8 mouse cellular contexts compared by ENCODE assay signal in genomic region chr7:80400571-80400970, GRCm38 (mm10). TPM values are rescaled to one million over a fixed set of nuclear protein-coding genes. Genes with fewer than 3 reads are reported as not detected.
A peak's percentile ranks its signal among the peaks of the same experiment; 100 is the strongest.
DNase-seq lines count a peak whose midpoint lies in the region; ATAC-seq and TF ChIP-seq lines count a peak whose summit lies in the region.

No protein-coding gene starts in this region.

- no peak for DNase-seq in cerebellum, adult 2 months
- DNase-seq in cerebellum, postnatal 4 days (ENCODE audit: low spot score in 2 of 2), result no peak
- no peak for DNase-seq in hindbrain, postnatal 0 days (ENCODE audit: low spot score)
- DNase-seq in liver, embryonic 11.5 days (ENCODE audit: low spot score), result no peak
- DNase-seq in cerebellum, adult 8-10 months, result no peak
- no peak for DNase-seq in cerebellum, adult 11 months

- peak overlapping the region; percentile 26 for H3ac ChIP-seq in C2C12 (ENCODE audit: control insufficient read depth, insufficient read length, low read depth)

- H3K4me2 ChIP-seq in hindbrain, postnatal 0 days (ENCODE audit: low read depth, low read length), result peak overlapping the region; percentile 87
- peak overlapping the region; percentile 97 for H3K4me2 ChIP-seq in liver, embryonic 11.5 days

- H3K27ac ChIP-seq in cerebellum, adult 2 months (ENCODE audit: insufficient read depth, low read length), result peak overlapping the region; percentile 77
- no peak overlapping the region for H3K27ac ChIP-seq in hindbrain, postnatal 0 days
- peak overlapping the region; percentile 42; the same call in 1 of the 2 replicates for H3K27ac ChIP-seq in liver, embryonic 11.5 days (ENCODE audit: low read depth, low read length)

- TF ChIP-seq CTCF in cerebellum, adult 2 months (IDR thresholded peaks at IDR 0.05; ENCODE audit: borderline replicate concordance, insufficient read depth, low read depth, low read length), result no peak
- TF ChIP-seq CTCF in C2C12 (IDR thresholded peaks at IDR 0.05; ENCODE audit: control insufficient read depth, insufficient read depth, insufficient read length), result no peak
- TF ChIP-seq CTCF in hindbrain, postnatal 0 days (IDR thresholded peaks at IDR 0.05; ENCODE audit: low read depth), result no peak

- peaks cover 22% of the 10 kb centered on the region for H3K4me1 ChIP-seq in cerebellum, adult 2 months (ENCODE audit: control insufficient read depth, insufficient read depth, low read length)
- H3K4me1 ChIP-seq in hindbrain, postnatal 0 days (ENCODE audit: insufficient read depth, low read length), result peaks cover 18% of the 10 kb centered on the region
- H3K4me1 ChIP-seq in liver, embryonic 11.5 days (replicated peaks; ENCODE audit: control insufficient read depth, insufficient read depth, low read length), result peaks cover 27% of the 10 kb centered on the region

- no peaks in the 10 kb centered on the region for H3K9me3 ChIP-seq in hindbrain, postnatal 0 days (ENCODE audit: low read length)
- H3K9me3 ChIP-seq in liver, embryonic 11.5 days (ENCODE audit: control insufficient read depth, low read length), result no peaks in the 10 kb centered on the region

- H3K4me3 ChIP-seq in cerebellum, adult 2 months (replicated peaks; ENCODE audit: insufficient read depth, low read depth, low read length), result peak overlapping the region; percentile 99
- peak overlapping the region; percentile 19 for H3K4me3 ChIP-seq in C2C12 (ENCODE audit: insufficient read depth, poor library complexity, severe bottlenecking)
- H3K4me3 ChIP-seq in hindbrain, postnatal 0 days (ENCODE audit: low read length), result no peak overlapping the region
- peak overlapping the region; percentile 90; the same call in 1 of the 2 replicates for H3K4me3 ChIP-seq in liver, embryonic 11.5 days (ENCODE audit: low read depth, low read length)

- no peak for TF ChIP-seq POLR2A in cerebellum, adult 2 months (IDR thresholded peaks at IDR 0.05; ENCODE audit: borderline replicate concordance, insufficient read depth, low read length)

- WGBS in cerebellum, adult 2 months, result 12% methylated on average over 6 of the region's 6 CpGs
- WGBS in hindbrain, postnatal 0 days, result 66% methylated on average over 6 of the region's 6 CpGs
- 69% methylated on average over 6 of the region's 6 CpGs for WGBS in liver, embryonic 11.5 days

- no peak for ATAC-seq in hindbrain, postnatal 0 days
- no peak for ATAC-seq in liver, embryonic 11.5 days (replicated peaks; ENCODE audit: low FRiP score)
- no peak for ATAC-seq in inflammation-experienced regulatory T-cells, adult 6 months

- peaks cover 22% of the 10 kb centered on the region for H3K36me3 ChIP-seq in C2C12 (ENCODE audit: control insufficient read depth, insufficient read depth)
- peaks cover 9% of the 10 kb centered on the region for H3K36me3 ChIP-seq in hindbrain, postnatal 0 days (ENCODE audit: insufficient read depth, low read length)
- peaks cover 15% of the 10 kb centered on the region for H3K36me3 ChIP-seq in liver, embryonic 11.5 days (ENCODE audit: control insufficient read depth, insufficient read depth, low read length)

- H3K79me3 ChIP-seq in C2C12 (ENCODE audit: low read depth), result peaks cover 30% of the 10 kb centered on the region

- H3K27me3 ChIP-seq in cerebellum, adult 2 months (ENCODE audit: control insufficient read depth, insufficient read depth, low read length), result no peaks in the 10 kb centered on the region
- no peaks in the 10 kb centered on the region for H3K27me3 ChIP-seq in C2C12 (ENCODE audit: control insufficient read depth, insufficient read depth, insufficient read length)
- no peaks in the 10 kb centered on the region for H3K27me3 ChIP-seq in hindbrain, postnatal 0 days (ENCODE audit: insufficient read depth, low read length)
- H3K27me3 ChIP-seq in liver, embryonic 11.5 days (replicated peaks; ENCODE audit: control insufficient read depth, insufficient read depth, low read length), result peaks cover 6% of the 10 kb centered on the region; the same call in 1 of the 2 replicates

- H3K79me2 ChIP-seq in C2C12 (ENCODE audit: control insufficient read depth, insufficient read depth), result peaks cover 63% of the 10 kb centered on the region

- no peak overlapping the region for H3K9ac ChIP-seq in hindbrain, postnatal 0 days (replicated peaks; ENCODE audit: low read length)
- no peak overlapping the region; the same call in 1 of the 2 replicates for H3K9ac ChIP-seq in liver, embryonic 11.5 days (ENCODE audit: low read depth, low read length)

TF ChIP-seq in C2C12, 6 proteins besides CTCF, POLR2A, EP300 and RAD21:
- TF ChIP-seq MAX (IDR thresholded peaks at IDR 0.05) (no peak), MYOG (IDR thresholded peaks at IDR 0.05; ENCODE audit: control insufficient read depth, extremely low read depth, insufficient read length) (no peak), CEBPB (IDR thresholded peaks at IDR 0.05; ENCODE audit: low read depth) (no peak), MYOD1 (IDR thresholded peaks at IDR 0.05; ENCODE audit: control insufficient read depth, insufficient read length, low read depth) (no peak)

RNA-seq across cellular contexts. Expression of gene Furin, which starts 4.7 kb away (rescaled TPM):
- 34.4 and 37.3 TPM in 2 replicates for polyA plus RNA-seq in cerebellum, adult 2 months (2012; rRNA removed)
- polyA plus RNA-seq in C2C12 (2012; fragmentation: generic; extraction: Trizol), result 63.6 TPM
- 25.4 and 25.9 TPM in 2 replicates for total RNA-seq in hindbrain, postnatal 0 days (2014; rRNA removed)
- 6.6 and 6.8 TPM in 2 replicates for polyA plus RNA-seq in hindbrain, postnatal 0 days (2015; fragmentation: Nextera tagmentation; extraction: Ambion mirVana)
- polyA plus RNA-seq in liver, embryonic 11.5 days (2014; fragmentation: Nextera tagmentation; extraction: Ambion mirVana), result 8.3 and 10.4 TPM in 2 replicates
- polyA plus RNA-seq in inflammation-experienced regulatory T-cells, adult 6 months (2017; shearing (Covaris generic)), result 10 to 100 TPM in 1 of 3 experiments, 1 to 10 TPM in 2; 8.4 to 19.1 (median 8.6) TPM

RNA-seq across cellular contexts. Expression of gene Fes, which starts 12.8 kb away (rescaled TPM):
- polyA plus RNA-seq in cerebellum, adult 2 months (2012; rRNA removed), result 4.2 and 4.9 TPM in 2 replicates
- 0.82 TPM for polyA plus RNA-seq in C2C12 (2012; fragmentation: generic; extraction: Trizol)
- 10.3 and 16.1 TPM in 2 replicates for total RNA-seq in hindbrain, postnatal 0 days (2014; rRNA removed)
- 4.9 and 5.6 TPM in 2 replicates for polyA plus RNA-seq in hindbrain, postnatal 0 days (2015; fragmentation: Nextera tagmentation; extraction: Ambion mirVana)
- 15.2 and 16.4 TPM in 2 replicates for polyA plus RNA-seq in liver, embryonic 11.5 days (2014; fragmentation: Nextera tagmentation; extraction: Ambion mirVana)
- 1 to 10 TPM in 2 of 3 experiments, under 1 TPM in 1; 0.54 to 5.8 (median 2.4) TPM for polyA plus RNA-seq in inflammation-experienced regulatory T-cells, adult 6 months (2017; shearing (Covaris generic))

RNA-seq across cellular contexts. Expression of gene Man2a2, which starts 29.4 kb away (rescaled TPM):
- 167 and 188 TPM in 2 replicates for polyA plus RNA-seq in cerebellum, adult 2 months (2012; rRNA removed)
- 21.5 TPM for polyA plus RNA-seq in C2C12 (2012; fragmentation: generic; extraction: Trizol)
- total RNA-seq in hindbrain, postnatal 0 days (2014; rRNA removed), result 55.5 and 61.3 TPM in 2 replicates
- polyA plus RNA-seq in hindbrain, postnatal 0 days (2015; fragmentation: Nextera tagmentation; extraction: Ambion mirVana), result 14.2 and 15.7 TPM in 2 replicates
- polyA plus RNA-seq in liver, embryonic 11.5 days (2014; fragmentation: Nextera tagmentation; extraction: Ambion mirVana), result 9.4 and 12.4 TPM in 2 replicates
- 10 to 100 TPM; 11.1 to 30.9 (median 16.4) TPM for polyA plus RNA-seq in inflammation-experienced regulatory T-cells, adult 6 months (2017; shearing (Covaris generic))

RNA-seq across cellular contexts. Expression of gene Hddc3, which starts 57.7 kb away (rescaled TPM):
- 57.7 and 61.0 TPM in 2 replicates for polyA plus RNA-seq in cerebellum, adult 2 months (2012; rRNA removed)
- polyA plus RNA-seq in C2C12 (2012; fragmentation: generic; extraction: Trizol), result 55.9 TPM
- total RNA-seq in hindbrain, postnatal 0 days (2014; rRNA removed), result 30.1 and 32.2 TPM in 2 replicates
- 13.9 and 15.5 TPM in 2 replicates for polyA plus RNA-seq in hindbrain, postnatal 0 days (2015; fragmentation: Nextera tagmentation; extraction: Ambion mirVana)
- 9.7 and 10.5 TPM in 2 replicates for polyA plus RNA-seq in liver, embryonic 11.5 days (2014; fragmentation: Nextera tagmentation; extraction: Ambion mirVana)
- 10 to 100 TPM in 1 of 3 experiments, 1 to 10 TPM in 2; 1.8 to 12.2 (median 8.2) TPM for polyA plus RNA-seq in inflammation-experienced regulatory T-cells, adult 6 months (2017; shearing (Covaris generic))

RNA-seq across cellular contexts. Expression of gene Unc45a, which starts 59.8 kb away (rescaled TPM):
- polyA plus RNA-seq in cerebellum, adult 2 months (2012; rRNA removed), result 81.8 and 97.8 TPM in 2 replicates
- 46.9 TPM for polyA plus RNA-seq in C2C12 (2012; fragmentation: generic; extraction: Trizol)
- 49.0 and 57.8 TPM in 2 replicates for total RNA-seq in hindbrain, postnatal 0 days (2014; rRNA removed)
- 46.6 and 47.8 TPM in 2 replicates for polyA plus RNA-seq in hindbrain, postnatal 0 days (2015; fragmentation: Nextera tagmentation; extraction: Ambion mirVana)
- polyA plus RNA-seq in liver, embryonic 11.5 days (2014; fragmentation: Nextera tagmentation; extraction: Ambion mirVana), result 23.7 and 24.0 TPM in 2 replicates
- 10 to 100 TPM; 39.3 to 51.1 (median 40.1) TPM for polyA plus RNA-seq in inflammation-experienced regulatory T-cells, adult 6 months (2017; shearing (Covaris generic))
